Mouse (Mus musculus) midbrain, embryonic 16.5 days (tissue): ENCODE results near the gene Zgrf1. TPM values are rescaled to one million over a fixed set of nuclear protein-coding genes. Genes with fewer than 3 reads are reported as not detected.
A peak's percentile ranks its signal among the peaks of the same experiment; 100 is the strongest.

Experiments used
- ATAC-seq: fragments of 200-750 bp; cut with Nextera tagmentation; 2 replicates; pipeline ENCODE4 v1.8.0; 2017; ENCODE audit warnings: moderate TSS enrichment
- H3K27ac ChIP-seq: fragments of 300-500 bp; sonication (generic); 2 replicates; pipeline ENCODE4 v1.5.1; 2014; ENCODE audit warnings: mild to moderate bottlenecking, low read length, mixed read lengths
- H3K27me3 ChIP-seq: fragments of 300-500 bp; sonication (generic); 2 replicates; pipeline ENCODE4 v1.6.1; 2014; ENCODE audit warnings: low read depth, low read length, mixed read lengths; ENCODE audit not compliant: control insufficient read depth, insufficient read depth
- H3K36me3 ChIP-seq: fragments of 300-500 bp; sonication (generic); 2 replicates; pipeline ENCODE4 v1.6.1; 2014; ENCODE audit warnings: mild to moderate bottlenecking, low read length, moderate library complexity, mixed read lengths; ENCODE audit not compliant: control insufficient read depth, insufficient read depth
- H3K4me1 ChIP-seq: fragments of 300-500 bp; sonication (generic); 2 replicates; pipeline ENCODE4 v1.6.1; 2014; ENCODE audit warnings: mild to moderate bottlenecking, low read length, mixed read lengths; ENCODE audit not compliant: control insufficient read depth, insufficient read depth
- H3K4me2 ChIP-seq: fragments of 300-500 bp; sonication (generic); 2 replicates; pipeline ENCODE4 v1.6.1; 2014; ENCODE audit warnings: mild to moderate bottlenecking, low read length, mixed read lengths
- H3K4me3 ChIP-seq: fragments of 300-500 bp; sonication (generic); 2 replicates; pipeline ENCODE4 v1.5.1; 2014; ENCODE audit warnings: low read depth, mild to moderate bottlenecking, low read length, moderate library complexity, mixed read lengths
- H3K9ac ChIP-seq: fragments of 300-500 bp; sonication (generic); 2 replicates; pipeline ENCODE4 v1.6.1; 2014; ENCODE audit warnings: low read depth, low read length, mixed read lengths
- H3K9me3 ChIP-seq: fragments of 300-500 bp; sonication (generic); replicated peaks from 2 replicates; pipeline ENCODE4 v1.6.1; 2014; ENCODE audit warnings: mild to moderate bottlenecking, low read length, mixed read lengths; ENCODE audit not compliant: control insufficient read depth, poor library complexity, severe bottlenecking
- WGBS: fragments of 180-500 bp; shearing (Covaris S2); extraction: QIAGEN DNeasy Blood & Tissue Kit; methylation state at CpG from one replicate; pipeline ENCODE4 v1.1.7; 2014; 5-methylcytosine and 5-hydroxymethylcytosine counted together
- polyA plus RNA-seq: library from polyadenylated mRNA; unstranded; fragments of >200 nt; fragmentation: Nextera tagmentation; extraction: Ambion mirVana; gene quantifications from 2 replicates; pipeline ENCODE4 v1.2.1, GENCODE M21; 2015

The Zgrf1 gene
- polyA plus RNA-seq: 2.4 and 2.5 TPM in 2 replicates

DNA sequence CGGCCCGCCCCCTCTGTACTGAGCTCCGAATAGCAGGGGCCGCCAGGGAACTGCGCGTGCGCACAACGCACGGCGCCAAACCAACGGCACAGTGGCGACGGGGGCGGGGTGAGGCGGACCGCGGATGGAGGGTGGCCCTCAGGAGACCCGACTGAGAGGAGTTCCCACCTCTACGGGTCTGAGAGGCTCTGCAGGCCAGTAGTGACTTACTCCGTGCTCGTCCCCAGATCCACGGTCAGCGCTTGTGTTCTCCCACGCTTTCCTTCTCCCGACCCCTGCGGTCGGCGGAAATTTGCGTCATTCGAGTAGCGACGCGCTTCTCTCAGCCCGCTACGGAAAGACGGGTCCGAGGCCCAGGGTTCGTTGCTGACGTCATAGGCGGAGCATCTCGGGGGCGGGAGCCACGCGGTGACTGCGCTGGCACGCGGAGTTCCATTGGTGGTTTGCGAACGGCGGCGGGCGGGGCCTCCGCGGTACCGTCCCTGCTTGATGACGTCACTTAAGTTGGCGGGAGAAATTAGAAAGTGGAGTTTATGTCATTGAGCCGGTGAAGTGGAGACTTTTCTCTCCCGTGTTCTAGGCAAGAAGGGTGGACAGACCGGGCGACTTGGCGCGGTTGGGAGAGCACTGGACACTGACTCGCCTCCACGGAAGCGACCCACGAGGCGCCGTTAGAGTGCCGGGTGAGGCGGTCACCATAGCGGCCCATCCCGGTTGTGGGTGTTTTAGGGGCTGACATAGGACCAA lies at the start of gene Zgrf1, which contains the start of gene Larp7:
Gene Zgrf1, plus strand, starts transcription at position 517 of the 747 bp plus-strand sequence.
Gene Larp7, minus strand, starts transcription at position 377 of the 747 bp plus-strand sequence.
- Histone ChIP-seq H3K36me3 (no peaks in the 10 kb centered on the region), H3K4me3 (peak within 1 kb of the TSS; percentile 77), H3K27ac (peak within 1 kb of the TSS; percentile 95), H3K9me3 (no peaks in the 10 kb centered on the region), H3K27me3 (no peaks in the 10 kb centered on the region), H3K4me1 (peaks cover 8% of the 10 kb centered on the region), H3K9ac (peak within 1 kb of the TSS; percentile 81), H3K4me2 (peak within 1 kb of the TSS; percentile 79)
- under 1% methylated on average over 70 of the region's 73 CpGs for WGBS
- peak; percentile 99 for ATAC-seq

DNA sequence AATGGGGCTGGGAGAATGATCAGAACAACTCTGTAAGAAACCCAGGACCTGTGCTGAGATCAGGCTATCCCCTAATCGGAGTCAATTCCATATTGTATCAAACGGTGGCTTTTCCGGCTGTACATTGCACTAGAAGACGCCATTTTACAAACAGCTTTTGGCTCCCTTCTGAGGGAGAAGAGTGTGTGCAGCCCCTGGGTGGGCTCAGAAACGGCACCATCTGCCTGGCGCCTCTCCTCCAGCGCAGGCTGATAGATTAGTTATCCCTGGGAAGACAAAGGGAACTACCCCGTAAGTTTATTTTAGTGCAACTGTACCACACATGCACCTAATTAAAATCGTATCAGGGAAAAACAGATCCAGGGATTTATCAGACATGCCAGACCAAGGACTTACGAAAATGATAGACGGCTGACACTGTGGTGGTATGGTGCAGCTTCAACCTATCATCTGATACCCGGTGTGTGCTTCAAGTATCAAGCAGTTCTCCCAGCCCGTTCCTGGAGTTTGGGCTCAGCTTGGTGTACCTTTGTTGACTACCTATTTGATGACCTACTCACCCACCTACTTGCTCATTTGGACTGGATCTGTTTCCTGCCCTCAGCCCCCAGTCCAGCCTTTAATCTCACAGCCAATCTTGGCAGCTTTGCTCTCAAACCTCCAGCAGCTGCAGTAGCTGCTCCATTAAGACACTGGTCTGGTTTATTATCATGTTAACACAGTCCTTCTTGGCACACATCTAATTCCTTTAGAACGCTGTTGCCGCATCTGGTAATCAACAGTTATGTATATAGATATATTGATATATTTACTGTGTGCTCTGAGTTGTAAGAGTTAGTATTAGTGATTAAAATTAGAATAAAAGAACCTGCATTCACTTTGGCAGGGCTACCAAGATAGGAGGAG lies 45.2 kb upstream of the Zgrf1 start:
- no peaks in the 10 kb centered on the region for H3K4me1 ChIP-seq
- H3K9me3 ChIP-seq: no peaks in the 10 kb centered on the region
- H3K27me3 ChIP-seq: no peaks in the 10 kb centered on the region
- no peak overlapping the region for H3K4me3 ChIP-seq
- WGBS: 71% methylated on average over 15 of the region's 15 CpGs
- no peaks in the 10 kb centered on the region for H3K36me3 ChIP-seq
- no peak overlapping the region for H3K27ac ChIP-seq
- ATAC-seq: no peak
- H3K9ac ChIP-seq: no peak overlapping the region
- no peak overlapping the region for H3K4me2 ChIP-seq

DNA sequence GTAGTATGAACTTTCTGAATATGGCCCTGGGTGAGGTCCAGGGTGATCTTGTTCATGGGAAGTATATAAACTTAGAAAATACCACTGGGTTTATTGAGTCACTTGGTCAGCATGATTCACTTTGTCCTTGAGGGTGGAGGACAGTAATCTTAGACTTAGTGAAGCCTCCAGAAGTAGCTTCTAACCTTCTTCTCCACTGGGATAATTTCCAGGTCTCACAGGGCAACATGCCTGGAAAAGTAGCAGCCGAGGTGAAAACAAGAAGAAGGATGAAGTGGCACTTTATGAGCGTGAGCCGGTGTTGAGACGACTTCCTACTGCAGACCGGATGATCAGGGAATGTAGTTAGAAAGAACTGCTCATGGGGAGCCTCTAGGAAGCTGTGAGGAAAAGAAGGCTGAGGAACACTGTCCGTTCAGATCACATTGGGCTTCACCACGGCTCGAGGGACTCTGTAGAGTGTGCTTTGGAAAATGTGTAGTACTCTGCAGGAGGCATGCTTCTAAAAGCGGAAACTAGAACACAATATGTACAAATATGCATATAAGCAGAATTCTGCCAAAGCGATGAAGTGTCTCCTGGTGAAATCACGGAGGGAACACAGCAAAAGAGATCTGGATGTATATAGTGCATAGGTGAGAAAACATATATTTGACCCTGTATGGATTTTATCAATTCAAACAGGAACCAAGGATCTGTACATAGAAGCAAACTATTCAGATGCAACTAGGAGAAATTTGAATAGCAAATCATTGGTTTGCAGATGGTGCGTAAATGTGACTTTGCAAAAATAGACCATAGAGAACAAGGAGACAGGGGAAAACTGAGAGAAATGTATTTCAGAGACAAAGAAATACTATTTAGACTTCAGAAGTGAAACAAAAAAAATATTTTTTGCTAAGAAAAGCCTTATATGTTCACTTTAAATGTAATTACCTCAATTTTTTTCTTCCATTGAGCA lies 41.2 kb upstream of the Zgrf1 start:
- Histone ChIP-seq H3K36me3 (no peaks in the 10 kb centered on the region), H3K4me3 (no peak overlapping the region), H3K9me3 (no peaks in the 10 kb centered on the region), H3K27me3 (no peaks in the 10 kb centered on the region), H3K4me1 (no peaks in the 10 kb centered on the region), H3K4me2 (no peak overlapping the region), H3K27ac (no peak overlapping the region), H3K9ac (no peak overlapping the region)
- ATAC-seq: no peak
- WGBS: 85% methylated on average over 12 of the region's 12 CpGs

DNA sequence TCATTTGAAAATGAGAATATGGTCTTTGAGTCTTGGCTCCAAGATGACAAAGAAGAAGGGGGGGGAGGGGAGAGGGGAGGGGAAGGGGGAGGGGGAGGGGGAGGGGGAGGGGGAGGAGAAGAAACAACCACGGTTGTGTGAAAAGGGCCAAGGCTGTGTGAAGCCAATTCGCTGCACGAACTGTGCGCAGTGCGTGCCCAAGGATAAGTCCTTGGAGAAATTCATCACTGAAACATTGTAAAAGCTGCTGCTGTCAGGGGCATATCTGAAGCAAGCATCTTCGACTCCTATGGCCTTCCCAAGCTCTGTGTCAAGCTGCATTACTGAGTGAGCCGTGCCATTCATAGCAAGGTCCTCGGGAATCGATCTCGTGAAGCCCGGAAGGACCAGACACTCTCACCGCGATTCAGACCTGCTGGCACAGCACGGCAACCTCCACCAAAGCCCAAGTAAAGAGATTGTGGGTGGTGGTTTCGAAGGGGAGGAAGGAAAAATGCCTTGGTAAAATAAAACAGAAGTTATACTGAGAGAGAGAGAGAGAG lies 40.4 kb upstream of the Zgrf1 start:
- Histone ChIP-seq H3K4me3 (no peak overlapping the region), H3K9me3 (no peaks in the 10 kb centered on the region), H3K27ac (no peak overlapping the region), H3K9ac (no peak overlapping the region), H3K4me2 (no peak overlapping the region), H3K27me3 (no peaks in the 10 kb centered on the region), H3K36me3 (no peaks in the 10 kb centered on the region), H3K4me1 (no peaks in the 10 kb centered on the region)
- WGBS: 75% methylated on average over 15 of the region's 15 CpGs
- no peak for ATAC-seq

DNA sequence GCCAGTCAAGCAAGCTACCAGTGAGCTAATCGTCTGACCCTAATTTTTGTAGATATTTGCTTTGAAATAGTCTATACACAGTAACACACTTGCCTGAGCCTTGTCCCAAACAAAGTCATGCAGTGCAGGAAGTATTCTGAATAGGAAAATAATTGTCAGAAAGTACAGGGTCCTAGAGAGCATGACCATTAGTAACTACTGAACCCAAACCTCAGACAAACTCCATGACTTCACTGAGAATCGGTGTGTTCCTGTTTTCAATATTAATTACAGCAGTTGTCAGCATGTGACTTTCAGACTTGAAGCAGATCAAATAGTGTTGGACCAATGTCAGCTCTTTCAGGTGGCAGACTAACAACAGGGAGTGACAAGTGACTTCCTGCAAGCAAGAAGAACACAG lies 39.6 kb upstream of the Zgrf1 start:
- 80% methylated on average over 2 of the region's 2 CpGs for WGBS
- H3K9me3 ChIP-seq: no peaks in the 10 kb centered on the region

DNA sequence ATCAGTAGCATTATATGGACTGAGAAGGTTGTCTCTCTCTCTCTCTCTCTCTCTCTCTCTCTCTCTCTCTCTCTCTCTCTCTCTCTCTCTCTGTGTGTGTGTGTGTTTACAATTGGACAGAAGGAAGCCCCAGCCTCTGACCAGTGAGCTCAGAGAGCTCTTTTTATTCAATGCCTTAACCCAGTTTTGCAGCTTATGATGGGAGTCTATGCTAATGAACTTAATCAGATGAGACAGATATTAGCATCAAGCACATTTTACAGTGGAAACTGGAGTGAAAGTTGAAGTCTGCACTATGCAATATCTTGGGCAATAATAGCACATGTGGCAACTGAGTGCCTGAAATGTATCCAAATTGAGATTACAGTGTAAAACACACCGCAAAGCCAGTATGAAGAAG lies 38.0 kb upstream of the Zgrf1 start:
- Histone ChIP-seq H3K27me3 (no peaks in the 10 kb centered on the region), H3K36me3 (no peaks in the 10 kb centered on the region), H3K4me3 (no peak overlapping the region), H3K27ac (no peak overlapping the region), H3K4me1 (no peaks in the 10 kb centered on the region), H3K9me3 (no peaks in the 10 kb centered on the region), H3K9ac (no peak overlapping the region), H3K4me2 (no peak overlapping the region)
- ATAC-seq: no peak
- 93% methylated on average over 1 of the region's 1 CpGs for WGBS

More for the DNA sequence above, 39.6 kb upstream of the Zgrf1 start:
- Histone ChIP-seq H3K9ac (no peak overlapping the region), H3K4me3 (no peak overlapping the region), H3K36me3 (no peaks in the 10 kb centered on the region), H3K27me3 (no peaks in the 10 kb centered on the region), H3K4me2 (no peak overlapping the region), H3K4me1 (no peaks in the 10 kb centered on the region), H3K27ac (no peak overlapping the region)
- no peak for ATAC-seq

DNA sequence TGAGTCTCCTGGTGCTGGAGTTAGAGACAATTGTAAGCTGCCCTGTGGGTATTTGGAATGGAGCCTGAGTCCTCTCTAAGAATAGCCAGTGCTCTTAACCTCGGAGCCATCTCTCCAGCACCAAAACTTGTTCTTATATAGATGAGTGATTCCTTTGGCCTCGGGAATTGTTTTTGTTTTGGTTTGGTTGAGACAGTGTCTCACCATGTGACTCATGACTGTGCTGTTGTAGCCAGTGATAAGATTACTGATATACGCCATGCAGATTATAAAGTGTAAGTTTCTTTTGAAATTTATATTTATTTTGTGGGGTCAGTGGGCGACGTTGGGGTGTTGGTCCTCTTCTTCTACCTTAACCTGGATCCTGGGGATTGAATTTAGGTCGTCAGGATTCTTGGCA lies 33.0 kb upstream of the Zgrf1 start:
- Histone ChIP-seq H3K9ac (no peak overlapping the region), H3K4me2 (no peak overlapping the region), H3K4me1 (no peaks in the 10 kb centered on the region), H3K27ac (no peak overlapping the region), H3K9me3 (no peaks in the 10 kb centered on the region), H3K36me3 (no peaks in the 10 kb centered on the region), H3K27me3 (no peaks in the 10 kb centered on the region), H3K4me3 (no peak overlapping the region)
- 88% methylated on average over 6 of the region's 6 CpGs for WGBS
- no peak for ATAC-seq

DNA sequence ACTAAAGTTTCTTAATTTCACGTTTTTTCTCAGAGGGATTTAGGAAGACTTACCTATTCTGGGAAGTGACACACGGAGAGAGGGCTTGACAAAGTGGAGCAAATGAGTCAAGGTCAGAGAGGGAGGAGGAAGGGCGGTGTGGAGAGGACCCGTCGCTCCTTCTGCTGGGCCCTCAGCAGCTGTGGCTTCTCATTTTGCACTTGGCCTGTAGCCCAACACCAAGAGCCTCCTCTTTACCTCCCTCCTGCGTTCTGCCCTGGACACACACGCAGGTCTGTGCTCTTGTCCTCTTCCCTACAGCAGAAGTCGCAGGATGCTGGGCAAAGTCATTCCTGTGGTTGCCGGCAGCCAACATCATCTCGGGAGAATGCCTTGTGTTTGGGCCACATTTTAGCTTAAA lies 32.1 kb upstream of the Zgrf1 start:
- H3K4me2 ChIP-seq: no peak overlapping the region
- 79% methylated on average over 10 of the region's 10 CpGs for WGBS
- no peaks in the 10 kb centered on the region for H3K9me3 ChIP-seq
- H3K27me3 ChIP-seq: no peaks in the 10 kb centered on the region
- ATAC-seq: no peak
- H3K4me1 ChIP-seq: no peaks in the 10 kb centered on the region
- no peak overlapping the region for H3K9ac ChIP-seq
- H3K4me3 ChIP-seq: no peak overlapping the region
- H3K36me3 ChIP-seq: no peaks in the 10 kb centered on the region
- H3K27ac ChIP-seq: no peak overlapping the region
